Mouse (Mus musculus) adrenal gland, postnatal 25 days (tissue): ENCODE data around the gene Wnt9a. TPM values are rescaled to one million over a fixed set of nuclear protein-coding genes. Genes with fewer than 3 reads are reported as not detected.

ENCODE experiments used
- DNase-seq: peaks from one replicate; pipeline ENCODE4 v3.0.0; 2021; ENCODE audit warnings: mixed read lengths
- total RNA-seq: library from RNA; stranded (reverse); gene quantifications from 2 replicates; pipeline ENCODE4 v1.2.3, GENCODE M21; 2021

The Wnt9a gene
- total RNA-seq, 1 experiment from 2014 or later, result 1.1 TPM

DNA sequence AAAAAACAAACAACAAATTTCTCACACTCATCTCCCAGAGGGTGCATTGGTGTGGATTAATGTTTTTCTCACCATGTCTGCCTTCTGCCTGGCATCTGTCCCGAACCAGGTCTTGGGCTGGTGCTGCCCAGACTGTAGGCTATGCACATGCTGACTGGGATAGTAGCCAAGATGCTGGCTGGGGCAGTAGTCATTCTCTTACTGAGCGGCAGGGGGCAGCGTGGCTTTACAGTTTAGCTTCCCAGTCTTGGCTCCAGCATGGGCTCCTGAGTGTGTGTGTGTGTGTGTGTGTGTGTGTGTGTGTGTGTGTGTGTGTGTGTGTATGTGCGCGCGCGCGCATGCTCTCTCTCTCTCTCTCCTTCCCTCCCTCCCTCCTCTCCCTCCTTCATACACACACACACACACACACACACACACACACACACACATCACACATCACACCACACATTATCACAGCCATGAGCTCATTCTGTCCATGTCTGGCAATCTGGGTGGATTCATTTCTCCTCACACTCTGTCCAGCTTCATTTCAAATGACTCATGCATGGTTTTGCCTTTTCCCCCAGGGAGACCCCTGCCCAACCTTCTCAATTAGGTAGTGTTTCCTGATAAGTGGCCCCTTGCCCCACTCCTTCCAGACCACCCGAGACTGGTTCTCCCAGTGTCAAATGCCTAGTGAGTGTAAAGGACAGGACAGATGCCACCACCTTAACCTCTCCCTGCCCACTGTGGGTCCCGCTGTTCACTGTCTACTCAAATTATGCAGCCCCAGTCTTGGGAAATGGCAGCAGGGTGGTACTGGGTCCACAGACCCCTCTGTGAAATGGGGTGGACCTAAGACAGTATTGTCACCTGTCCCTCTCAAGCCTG lies 3.8 kb upstream of the Wnt9a start:
- peak; percentile 78 for DNase-seq

DNA sequence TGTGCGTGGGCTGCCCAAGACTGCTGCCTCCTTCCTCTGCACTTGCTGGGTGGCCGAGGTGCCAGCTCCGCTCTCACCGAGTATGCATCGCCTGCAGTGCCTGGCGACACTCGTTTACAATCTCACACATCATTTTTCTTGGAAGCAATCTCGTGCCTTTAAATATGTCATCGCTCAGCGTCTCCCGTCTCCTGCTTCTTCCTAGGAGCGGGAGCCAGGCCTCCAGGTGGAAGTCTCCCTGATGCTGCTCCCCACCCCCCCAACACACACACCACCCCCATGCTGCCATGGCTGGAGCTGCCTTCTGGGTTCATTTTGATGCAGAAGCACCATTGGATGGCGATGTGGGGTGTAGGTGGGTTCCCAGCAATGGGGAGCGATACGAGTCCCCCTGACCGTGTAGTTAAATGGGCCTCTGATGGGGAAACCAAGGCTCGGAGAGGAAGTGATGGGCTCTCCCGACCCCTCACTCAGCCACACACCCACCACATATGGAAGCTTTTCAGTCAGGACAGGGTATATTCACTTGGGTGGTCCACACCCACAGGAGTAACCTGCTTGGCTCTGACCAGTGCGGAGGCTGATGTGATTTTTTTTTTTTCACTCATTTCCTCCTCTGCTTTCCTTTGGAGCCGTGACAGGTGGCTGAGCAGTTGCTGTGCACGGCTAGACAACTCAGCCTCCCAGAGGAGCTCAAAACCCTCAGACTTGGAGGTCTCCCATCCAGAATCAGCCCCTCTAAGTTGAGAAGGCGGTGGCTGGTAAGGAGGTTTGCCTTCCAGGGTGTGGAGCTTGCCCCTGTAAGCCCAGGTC lies 1.5 kb upstream of the Wnt9a start:
- no peak for DNase-seq

DNA sequence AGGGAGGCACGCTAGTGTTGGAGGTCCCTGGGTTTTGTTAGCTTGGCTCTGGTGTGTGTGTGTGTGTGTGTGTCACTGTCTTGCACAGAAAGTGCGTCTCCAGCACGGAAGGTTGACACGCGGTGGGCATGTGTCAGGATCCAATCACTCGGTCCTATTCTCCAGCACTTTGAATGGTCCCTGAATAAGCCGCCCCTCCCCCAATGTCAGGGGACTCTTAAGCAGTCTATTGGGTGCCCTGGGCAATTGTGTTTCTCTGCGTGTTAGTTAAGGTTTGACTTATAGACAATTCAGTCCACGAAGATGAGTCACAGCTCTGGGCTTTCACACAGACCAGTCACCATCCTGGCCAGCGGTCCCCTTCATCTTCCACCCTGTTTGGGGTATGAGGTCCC lies 910 bp upstream of the Wnt9a start:
- no peak for DNase-seq

DNA sequence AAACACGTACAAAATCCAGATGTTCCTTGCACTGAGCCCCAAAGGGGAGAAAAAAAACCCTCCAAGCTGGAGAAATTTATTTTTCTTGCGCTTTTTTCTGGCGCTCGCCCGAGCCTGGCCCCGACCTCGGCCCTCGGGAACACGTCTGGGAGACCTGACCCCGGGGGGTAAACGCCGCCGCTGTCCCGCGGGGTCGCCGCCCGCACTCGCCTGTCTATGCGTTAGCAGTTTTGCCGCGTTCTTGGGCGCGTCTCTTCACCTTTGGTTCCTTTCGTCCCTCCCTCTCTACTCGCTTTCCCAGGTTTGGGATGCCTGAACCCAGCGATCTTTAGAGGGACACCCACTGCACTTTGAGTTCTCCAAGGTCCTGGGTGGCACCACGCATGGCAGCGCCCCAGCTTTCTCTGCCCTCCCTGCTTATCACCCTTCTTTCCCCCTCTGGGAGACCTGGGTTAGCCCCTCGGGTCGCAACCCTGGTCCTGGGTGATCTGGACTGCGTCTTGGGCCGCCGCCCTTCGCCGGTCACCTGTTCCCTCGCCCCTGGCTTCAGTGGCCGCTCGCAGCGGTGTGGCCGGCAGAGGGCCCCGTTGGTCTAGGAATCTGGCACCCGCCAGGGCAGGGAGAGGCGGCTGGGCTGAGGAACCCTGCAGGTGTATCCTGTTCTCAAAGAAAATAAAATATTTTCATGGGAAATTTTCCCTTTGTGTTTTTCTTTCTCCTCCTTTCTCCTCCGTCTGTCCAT lies 865 bp downstream of the Wnt9a start:
- peak; percentile 87 for DNase-seq

DNA sequence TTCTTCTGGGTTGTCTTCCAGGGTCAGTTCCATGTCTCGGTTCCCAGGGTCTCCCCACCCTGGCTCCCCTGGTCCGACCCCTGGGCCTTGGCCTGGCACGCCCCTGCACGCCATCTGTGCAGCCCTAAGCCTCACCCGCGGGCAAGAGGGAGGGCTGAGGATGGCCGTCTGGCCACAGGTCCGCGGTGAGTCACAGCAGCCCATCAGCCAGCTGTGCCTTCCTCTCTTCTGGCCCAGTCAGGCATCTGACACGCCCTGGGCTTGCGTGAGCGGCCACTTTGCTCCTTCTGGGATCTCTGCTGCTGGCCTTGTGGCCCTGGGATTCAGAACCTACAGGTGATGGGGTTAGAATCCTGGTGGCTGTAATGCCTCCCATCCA lies 1.4 kb downstream of the Wnt9a start:
- DNase-seq, result no peak

DNA sequence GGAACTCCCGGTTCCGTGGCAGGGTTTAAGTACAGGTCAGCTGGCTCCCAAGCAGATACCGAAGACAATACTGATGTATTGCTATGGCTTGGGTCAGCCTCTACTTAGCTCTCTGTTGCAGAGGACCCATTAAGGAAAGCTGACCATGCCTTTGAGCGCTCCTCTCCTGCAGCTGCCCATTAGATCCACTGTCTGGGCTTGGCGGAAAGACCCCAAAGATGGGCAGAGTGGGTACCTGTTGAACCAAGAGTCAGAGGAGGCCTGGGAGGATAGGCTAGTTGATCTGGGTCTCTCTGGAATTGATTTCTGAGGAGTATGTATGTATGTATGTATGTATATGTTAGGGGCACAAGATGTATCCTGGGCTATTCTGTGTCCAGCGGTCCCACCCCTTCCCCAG lies 1.9 kb downstream of the Wnt9a start:
- no peak for DNase-seq

DNA sequence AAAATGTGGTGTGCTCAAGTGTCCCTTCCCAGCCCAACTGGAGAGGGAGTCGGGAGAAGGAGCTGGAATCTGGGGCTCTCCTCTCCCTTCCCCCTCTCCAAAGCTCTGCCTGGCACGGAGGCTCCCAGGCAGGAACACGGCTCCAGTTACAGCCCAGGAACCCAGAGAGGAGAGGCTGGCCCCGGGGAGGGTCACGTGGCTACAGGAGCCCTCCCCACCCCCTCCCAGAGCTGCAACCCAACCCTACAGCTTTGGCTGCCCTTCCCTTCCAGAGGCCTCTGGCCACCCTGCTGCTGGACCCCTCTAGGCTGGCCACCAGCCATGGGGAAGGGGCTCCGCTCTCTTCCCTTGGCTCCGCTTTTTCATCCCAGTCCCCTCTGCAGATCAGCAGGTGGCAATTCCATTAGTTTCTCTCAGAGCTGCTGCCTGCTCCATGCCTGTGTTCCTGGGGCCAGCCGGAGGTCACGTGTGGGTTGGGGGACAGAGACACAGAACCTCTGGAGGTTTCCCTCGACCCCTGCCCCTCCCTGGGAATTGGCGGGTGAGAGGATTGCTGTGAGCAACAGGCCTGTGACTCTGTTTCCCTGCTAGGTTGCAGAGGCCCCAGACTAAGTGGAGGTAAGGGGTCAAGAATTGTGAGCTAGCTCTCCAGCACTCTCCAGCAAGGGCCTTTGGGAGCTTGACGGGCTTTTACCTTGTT lies 2.5 kb downstream of the Wnt9a start:
- DNase-seq, result no peak

DNA sequence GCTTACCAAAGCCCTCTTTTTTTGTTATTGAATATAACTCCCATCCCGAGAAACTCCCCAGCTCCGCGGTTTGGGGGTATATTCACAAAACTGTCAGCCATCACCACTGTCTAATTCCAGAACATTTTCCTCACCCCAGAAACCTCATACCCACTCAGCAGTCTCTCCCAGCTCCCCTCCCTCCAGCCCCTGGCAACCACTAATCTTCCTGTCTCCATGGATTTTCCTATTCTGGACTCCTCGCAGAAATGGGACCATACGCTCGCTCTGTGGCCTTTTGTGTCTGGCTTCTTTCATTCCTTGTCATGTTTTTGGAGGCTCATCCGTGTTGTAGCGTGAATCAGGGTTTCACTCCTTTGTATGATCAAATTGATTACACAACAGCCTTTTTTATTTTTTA lies 3.2 kb downstream of the Wnt9a start:
- DNase-seq, result no peak

DNA sequence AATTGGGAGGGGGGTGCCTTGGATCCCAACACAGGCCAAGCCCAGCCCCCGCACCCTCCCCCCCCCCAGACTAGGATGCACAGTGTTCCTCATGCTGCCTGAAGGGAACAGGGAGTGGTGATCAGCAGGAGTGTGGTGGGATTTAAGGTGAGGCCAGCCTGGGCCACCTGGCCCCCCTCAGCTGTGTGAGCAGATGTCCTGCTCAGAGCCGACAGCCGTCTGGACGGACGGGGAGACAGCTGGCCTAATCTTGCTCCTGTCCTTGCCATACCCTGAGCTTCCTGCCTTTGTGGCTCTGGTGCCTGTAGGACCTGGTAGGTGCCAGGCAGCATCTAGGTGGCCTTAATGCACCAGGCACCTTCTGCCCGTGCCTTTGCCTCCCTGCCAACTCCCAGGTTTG lies 5.3 kb downstream of the Wnt9a start:
- DNase-seq, result no peak

DNA sequence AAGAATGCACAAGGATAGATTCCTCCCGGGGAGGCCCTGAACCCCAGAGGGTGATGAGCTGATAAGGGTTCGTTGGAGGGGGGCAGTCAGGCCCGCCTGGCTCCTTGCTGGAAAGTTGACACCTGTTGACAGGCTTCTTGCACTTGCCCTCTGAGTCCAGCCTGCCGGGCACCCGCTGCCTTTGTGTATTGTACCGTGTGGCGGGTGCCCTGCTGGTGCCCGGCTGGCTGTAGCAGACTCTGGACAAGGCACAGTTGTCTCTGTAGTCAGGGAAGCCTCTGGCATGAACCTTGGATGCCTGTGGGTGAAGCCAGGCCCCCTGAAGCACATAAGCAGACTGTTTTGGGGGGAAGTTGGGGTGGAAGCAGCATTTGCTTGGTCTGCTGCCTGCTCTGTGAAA lies 5.8 kb downstream of the Wnt9a start:
- DNase-seq, result no peak

DNA sequence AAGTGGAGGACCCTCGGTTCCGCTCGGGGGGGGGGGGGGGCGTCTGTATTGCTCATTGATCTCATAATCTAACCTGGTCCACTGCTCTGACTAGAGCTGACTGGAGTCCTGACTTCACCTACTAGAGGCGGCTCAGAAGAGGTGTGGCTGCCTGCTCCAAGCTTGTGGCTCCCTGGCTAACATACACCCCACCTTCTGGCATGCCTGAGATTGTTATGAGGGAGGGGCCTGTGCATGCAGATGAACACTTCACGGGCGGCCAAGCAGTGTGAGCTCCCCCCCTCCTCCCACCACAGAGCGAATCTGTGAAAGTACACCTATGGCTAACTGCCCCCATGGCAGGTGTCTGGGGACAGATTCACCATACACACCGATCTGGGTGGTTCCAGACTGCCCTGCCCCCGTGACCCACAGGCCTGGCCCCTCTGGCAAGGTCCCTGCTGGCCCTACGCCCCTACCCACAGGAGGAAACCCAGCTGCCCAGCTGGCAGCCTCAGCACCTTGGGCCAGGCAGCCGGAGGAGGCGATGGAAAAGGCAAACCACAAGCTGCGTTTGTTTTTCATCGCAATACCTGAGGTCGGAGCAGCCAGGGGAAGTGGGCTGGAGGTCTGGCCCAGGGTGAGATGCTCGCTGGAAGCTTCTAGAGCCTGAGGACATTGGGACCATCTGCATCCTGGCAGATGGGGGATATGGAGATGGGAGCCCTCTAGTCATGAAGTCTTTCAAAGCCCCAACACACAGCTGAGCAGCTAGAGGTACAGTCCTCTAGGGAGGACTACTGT lies 6.5 kb downstream of the Wnt9a start:
- no peak for DNase-seq

DNA sequence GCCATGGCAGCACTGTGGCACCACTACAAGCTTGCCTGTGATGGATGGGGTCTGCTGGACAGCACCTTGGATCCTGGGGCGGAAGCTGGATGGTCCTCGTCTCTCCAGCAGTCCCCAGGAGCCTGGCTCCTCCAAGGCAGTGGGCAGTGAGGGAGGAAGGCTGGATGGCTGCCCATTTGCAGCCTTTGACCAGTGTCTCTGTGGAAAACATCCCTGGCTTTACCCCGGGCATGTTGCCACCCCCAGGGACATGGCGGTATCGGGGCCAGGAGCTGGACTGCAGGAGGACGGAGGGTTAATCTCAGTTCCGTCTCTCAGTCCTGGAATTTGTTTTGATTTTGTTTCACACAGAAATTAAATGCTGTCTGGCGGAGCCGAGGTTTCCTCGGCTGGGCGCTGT lies 7.2 kb downstream of the Wnt9a start:
- no peak for DNase-seq

DNA sequence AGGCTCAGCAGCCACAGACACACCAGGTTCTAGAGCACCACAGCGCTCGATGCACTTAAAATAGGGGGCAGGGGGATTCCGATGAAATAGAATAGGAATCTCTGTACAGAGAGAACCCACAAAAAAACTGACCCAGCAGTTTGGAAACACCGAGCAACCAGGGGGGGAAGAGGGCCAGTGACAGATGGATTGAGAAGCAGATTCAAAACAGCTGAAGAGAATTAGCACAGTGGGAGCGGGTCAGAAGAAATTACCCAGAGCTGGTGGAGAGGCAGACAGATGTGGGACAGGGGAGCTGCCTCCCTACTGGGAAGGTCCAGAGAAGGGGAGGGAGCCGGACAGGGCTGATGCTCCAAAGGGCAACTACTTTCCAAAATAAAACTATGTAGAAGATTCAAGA lies 9.8 kb downstream of the Wnt9a start:
- no peak for DNase-seq

DNA sequence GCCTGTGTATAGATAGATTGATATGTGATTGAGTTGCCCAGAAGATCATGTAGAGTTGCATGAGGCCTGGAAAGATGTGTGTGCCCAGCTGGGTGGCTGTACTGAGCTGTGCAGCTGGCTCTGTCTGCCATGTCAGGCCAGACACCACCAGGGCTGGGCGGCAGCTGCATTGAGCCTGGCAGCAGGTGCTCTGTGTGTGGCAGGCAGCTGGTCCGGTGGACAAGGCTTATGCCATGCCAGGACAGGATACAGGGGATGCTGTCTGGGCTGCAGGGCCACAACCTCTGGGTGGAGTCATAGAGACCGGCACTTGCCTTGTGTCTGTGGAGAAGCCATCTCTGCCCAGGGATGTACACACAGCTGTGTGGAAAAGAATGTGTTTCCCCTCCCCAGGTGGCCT lies 16.3 kb downstream of the Wnt9a start:
- DNase-seq, result no peak

DNA sequence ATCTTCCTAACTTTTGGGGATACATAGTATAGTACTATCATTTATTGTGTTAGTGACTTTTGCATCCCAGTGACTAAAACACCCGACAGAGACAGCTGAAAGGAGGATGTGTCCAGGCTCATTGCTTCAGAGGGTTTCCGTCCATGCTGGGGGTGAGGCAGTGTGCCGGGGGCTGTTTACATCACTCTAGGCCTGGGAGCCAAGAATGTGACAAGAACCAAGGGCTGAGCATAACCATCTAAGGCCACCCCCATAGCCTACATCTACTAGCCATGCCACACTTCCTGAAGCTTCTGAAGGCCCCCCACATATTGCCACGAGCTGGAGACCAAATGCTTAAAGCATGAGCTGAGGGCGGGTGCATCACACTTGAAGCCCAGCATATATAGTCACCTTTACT lies 18.0 kb downstream of the Wnt9a start:
- DNase-seq, result no peak

DNA sequence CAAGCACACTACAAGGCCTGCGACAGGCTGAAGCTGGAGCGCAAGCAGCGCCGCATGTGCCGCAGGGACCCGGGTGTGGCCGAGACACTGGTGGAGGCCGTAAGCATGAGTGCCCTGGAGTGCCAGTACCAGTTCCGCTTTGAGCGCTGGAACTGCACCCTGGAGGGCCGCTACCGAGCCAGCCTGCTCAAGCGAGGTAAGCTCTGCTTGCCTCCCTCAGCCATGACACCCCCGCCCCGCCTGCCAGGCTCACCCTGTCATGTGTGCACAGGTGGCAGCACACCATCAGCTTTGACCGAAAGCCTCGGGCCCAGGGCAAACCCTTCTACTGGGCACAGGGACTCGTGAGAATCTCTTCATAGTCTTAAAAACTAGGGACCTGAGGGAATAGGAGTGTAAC lies 20.9 kb downstream of the Wnt9a start:
- no peak for DNase-seq

DNA sequence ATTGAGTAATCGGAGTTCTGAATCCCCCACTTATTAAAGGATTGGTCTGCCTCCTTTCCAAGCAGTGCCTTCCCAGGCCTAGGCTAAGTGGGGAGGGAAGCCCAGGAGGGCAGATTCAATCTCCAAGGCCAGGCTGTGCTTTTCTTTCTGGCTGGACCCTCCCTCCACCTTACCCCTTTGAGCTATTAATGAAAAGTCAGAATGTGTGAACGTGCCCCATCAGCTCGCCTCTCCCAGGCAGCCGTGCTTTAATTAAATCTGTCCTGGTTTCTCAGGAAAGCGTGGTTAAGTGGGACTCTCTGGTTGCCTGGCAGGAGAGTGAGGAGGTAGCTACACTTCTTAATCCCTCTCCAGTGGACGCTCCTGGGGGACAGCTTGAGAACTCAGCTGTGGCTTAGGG lies 22.9 kb downstream of the Wnt9a start:
- DNase-seq, result no peak

DNA sequence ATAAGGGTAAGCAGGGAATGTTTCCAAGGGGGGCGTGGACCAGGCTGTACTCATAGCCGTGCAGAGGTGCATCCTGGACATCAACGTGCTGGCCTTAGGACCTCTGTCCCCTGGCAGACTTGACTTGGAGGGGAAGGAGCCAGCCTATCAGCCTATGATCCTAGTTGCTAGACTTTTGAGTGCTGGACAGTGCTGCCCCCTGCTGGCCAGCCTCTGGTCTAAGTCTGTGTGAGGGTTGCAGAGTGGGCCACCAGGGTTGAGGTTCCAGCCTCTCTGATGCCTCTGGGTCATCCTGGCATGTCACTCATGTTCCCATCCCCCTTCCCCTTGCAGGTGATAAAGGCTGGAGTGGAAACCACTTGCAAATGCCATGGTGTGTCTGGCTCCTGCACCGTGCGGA lies 23.8 kb downstream of the Wnt9a start:
- DNase-seq, result peak; percentile 66

DNA sequence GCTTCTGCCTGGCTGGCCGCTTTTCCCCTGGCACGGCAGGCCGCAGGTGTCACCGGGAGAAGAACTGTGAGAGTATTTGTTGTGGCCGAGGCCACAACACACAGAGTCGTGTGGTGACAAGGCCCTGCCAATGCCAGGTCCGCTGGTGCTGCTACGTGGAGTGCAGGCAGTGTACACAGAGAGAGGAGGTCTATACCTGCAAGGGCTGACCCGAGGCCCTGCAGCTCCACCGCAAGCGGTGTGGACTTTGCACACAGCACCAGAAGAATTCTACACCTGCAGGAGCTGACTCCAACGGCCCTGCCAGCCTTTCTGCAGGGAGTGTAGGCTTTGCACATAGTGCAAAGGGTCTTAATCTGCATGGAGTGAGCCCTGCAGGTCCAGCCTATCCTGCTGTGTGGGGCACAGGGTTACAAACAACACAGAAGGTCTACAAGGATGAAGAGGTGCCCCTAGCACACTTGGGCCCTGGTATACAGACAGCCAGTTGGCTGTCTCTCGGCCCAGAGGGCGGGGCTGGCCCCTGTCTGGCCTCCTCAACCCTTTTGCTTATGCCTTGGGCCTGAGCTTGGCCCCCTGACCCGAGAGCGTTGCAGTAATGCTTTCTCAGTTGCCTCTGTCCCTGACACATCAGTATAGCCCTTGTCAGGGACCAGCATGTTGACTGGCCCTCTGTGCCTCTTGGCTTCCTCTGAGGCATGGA lies 24.6 kb downstream of the Wnt9a start:
- DNase-seq, result no peak

DNA sequence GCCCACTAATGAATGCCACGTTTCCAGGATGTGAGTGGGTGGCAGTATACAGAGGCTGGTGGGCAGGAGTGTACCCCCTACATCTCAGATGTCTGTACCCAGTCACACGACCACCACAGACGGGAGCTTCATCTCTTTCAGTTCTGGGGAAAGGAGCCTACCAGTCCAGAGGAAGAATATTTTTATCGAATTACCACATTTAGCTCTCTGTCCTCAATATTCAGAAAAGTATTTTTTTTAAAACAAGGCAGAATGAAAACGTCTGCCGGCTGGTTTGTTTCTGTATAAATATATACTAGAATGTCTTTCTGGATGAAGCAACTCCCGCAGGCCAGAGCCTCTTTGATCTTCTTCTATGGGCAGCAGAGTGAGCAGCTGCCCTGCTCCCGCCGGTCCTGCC lies 26.2 kb downstream of the Wnt9a start:
- no peak for DNase-seq

DNA sequence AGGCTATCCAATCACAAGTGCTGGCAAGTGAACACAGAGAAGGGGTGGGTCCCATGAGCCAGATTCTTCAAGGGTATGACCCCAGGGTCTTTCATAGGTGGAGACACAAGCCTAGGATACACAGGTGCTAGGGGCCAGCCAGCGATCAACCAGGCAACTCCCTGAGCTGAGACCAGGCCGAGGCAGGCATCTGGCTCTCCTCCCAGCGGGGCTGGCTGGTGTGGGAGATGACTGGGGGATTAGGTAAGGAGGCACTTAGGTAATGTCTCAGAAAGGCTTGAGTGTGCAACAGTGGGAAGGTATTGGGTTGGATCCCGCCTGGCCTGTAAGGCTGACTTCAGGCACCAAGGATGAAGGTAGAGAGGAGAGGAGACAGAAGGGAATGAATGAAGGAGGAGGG lies 28.4 kb downstream of the Wnt9a start:
- no peak for DNase-seq
